Mouse (Mus musculus) thymus, adult 2 months (tissue): ENCODE results near the gene Jpt1.

ENCODE experiments used
- CTCF ChIP-seq: fragments of 200-500 bp; IDR thresholded peaks from 2 replicates; pipeline ENCODE4 v1.5.1; 2012; ENCODE audit warnings: mild to moderate bottlenecking, control low read depth, low read length, moderate library complexity, borderline replicate concordance; ENCODE audit not compliant: control insufficient read depth, poor library complexity, insufficient read depth; ENCODE audit errors: extremely low read depth
- POLR2A ChIP-seq: fragments of 200-500 bp; IDR thresholded peaks from 2 replicates; pipeline ENCODE4 v1.6.1; 2012; ENCODE audit warnings: mild to moderate bottlenecking, low read length, control low read depth, moderate library complexity; ENCODE audit not compliant: control insufficient read depth, poor library complexity, insufficient read depth; ENCODE audit errors: extremely low read depth

DNA sequence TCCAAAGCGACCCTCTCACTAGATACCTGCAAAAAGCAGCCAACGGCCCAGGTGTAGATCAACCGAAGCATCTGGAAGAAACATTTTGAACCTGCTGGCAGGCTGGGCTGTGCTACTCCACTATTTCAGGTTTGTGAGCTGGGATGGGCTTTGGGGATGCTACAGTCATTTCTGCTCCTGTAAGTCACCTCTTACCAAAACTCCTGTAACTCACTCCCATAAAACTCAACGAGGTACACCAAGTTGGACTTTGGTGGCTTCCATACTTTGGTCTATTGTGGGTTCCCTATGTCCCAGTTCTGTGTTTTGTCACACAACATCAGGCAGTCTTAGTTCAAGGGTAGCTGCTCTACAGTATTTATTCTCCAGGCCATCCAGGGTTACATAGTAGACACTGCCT lies 6.9 kb upstream of the Jpt1 start:
- TF ChIP-seq POLR2A (no peak), CTCF (no peak)
